Mouse (Mus musculus): ENCODE measurements around the gene Bpifc. TPM values are rescaled to one million over a fixed set of nuclear protein-coding genes. Genes with fewer than 3 reads are reported as not detected.

The Bpifc gene
- polyA plus RNA-seq, 1 experiment, result 0.11 TPM

GRCm38 (mm10) chr10:86026354-86026753, 14.7 kb upstream of the Bpifc start:
- Histone ChIP-seq H3K4me1 (ENCODE audit: control insufficient read depth, insufficient read depth, low read length) (no peaks in the 10 kb centered on the region), H3K27ac (ENCODE audit: insufficient read depth, low read length) (no peak overlapping the region), H3K4me3 (replicated peaks; ENCODE audit: insufficient read depth, low read depth, low read length) (no peak overlapping the region), H3K27me3 (ENCODE audit: control insufficient read depth, insufficient read depth, low read length) (no peaks in the 10 kb centered on the region)
- TF ChIP-seq CTCF (IDR thresholded peaks at IDR 0.05; ENCODE audit: borderline replicate concordance, insufficient read depth, low read depth, low read length) (no peak), POLR2A (IDR thresholded peaks at IDR 0.05; ENCODE audit: borderline replicate concordance, insufficient read depth, low read length) (no peak)
- DNase-seq, result no peak
- 96% methylated on average over 3 of the region's 3 CpGs for WGBS

GRCm38 (mm10) chr10:86025906-86026305, 14.2 kb upstream of the Bpifc start:
- no peak for TF ChIP-seq CTCF (IDR thresholded peaks at IDR 0.05; ENCODE audit: borderline replicate concordance, insufficient read depth, low read depth, low read length)
- no peak for TF ChIP-seq POLR2A (IDR thresholded peaks at IDR 0.05; ENCODE audit: borderline replicate concordance, insufficient read depth, low read length)
- no peaks in the 10 kb centered on the region for H3K27me3 ChIP-seq (ENCODE audit: control insufficient read depth, insufficient read depth, low read length)
- DNase-seq, result no peak
- H3K27ac ChIP-seq (ENCODE audit: insufficient read depth, low read length), result no peak overlapping the region
- H3K4me3 ChIP-seq (replicated peaks; ENCODE audit: insufficient read depth, low read depth, low read length), result no peak overlapping the region
- WGBS, result 87% methylated on average over 2 of the region's 2 CpGs
- H3K4me1 ChIP-seq (ENCODE audit: control insufficient read depth, insufficient read depth, low read length), result no peaks in the 10 kb centered on the region; the same call in 1 of the 2 replicates

GRCm38 (mm10) chr10:86023149-86023548, 11.5 kb upstream of the Bpifc start:
- Histone ChIP-seq H3K4me3 (replicated peaks; ENCODE audit: insufficient read depth, low read depth, low read length) (no peak overlapping the region), H3K27me3 (ENCODE audit: control insufficient read depth, insufficient read depth, low read length) (no peaks in the 10 kb centered on the region), H3K4me1 (ENCODE audit: control insufficient read depth, insufficient read depth, low read length) (no peaks in the 10 kb centered on the region; the same call in 1 of the 2 replicates), H3K27ac (ENCODE audit: insufficient read depth, low read length) (no peak overlapping the region)
- TF ChIP-seq CTCF (IDR thresholded peaks at IDR 0.05; ENCODE audit: borderline replicate concordance, insufficient read depth, low read depth, low read length) (no peak), POLR2A (IDR thresholded peaks at IDR 0.05; ENCODE audit: borderline replicate concordance, insufficient read depth, low read length) (no peak)
- no peak for DNase-seq

- DNase-seq, result no peak
- Histone ChIP-seq H3K4me3 (replicated peaks; ENCODE audit: insufficient read depth, low read depth, low read length) (peak overlapping the region; percentile 77), H3K4me1 (ENCODE audit: control insufficient read depth, insufficient read depth, low read length) (no peaks in the 10 kb centered on the region; the same call in 1 of the 2 replicates), H3K27me3 (ENCODE audit: control insufficient read depth, insufficient read depth, low read length) (no peaks in the 10 kb centered on the region), H3K27ac (ENCODE audit: insufficient read depth, low read length) (peak overlapping the region; percentile 87)
- 7% methylated on average over 6 of the region's 6 CpGs for whole genome bisulfite sequencing
- TF ChIP-seq POLR2A (IDR thresholded peaks at IDR 0.05; ENCODE audit: borderline replicate concordance, insufficient read depth, low read length) (no peak), CTCF (IDR thresholded peaks at IDR 0.05; ENCODE audit: borderline replicate concordance, insufficient read depth, low read depth, low read length) (no peak)
These were observed 10.8 kb upstream of the Bpifc start for GRCm38 (mm10) chr10:86022474-86022816.

- H3K27ac ChIP-seq (ENCODE audit: insufficient read depth, low read length), result peak within 1 kb of the TSS; percentile 87
- no peaks in the 10 kb centered on the region; the same call in 1 of the 2 replicates for H3K4me1 ChIP-seq (ENCODE audit: control insufficient read depth, insufficient read depth, low read length)
- peak within 1 kb of the TSS; percentile 77 for H3K4me3 ChIP-seq (replicated peaks; ENCODE audit: insufficient read depth, low read depth, low read length)
- under 1% methylated on average over 82 of the region's 82 CpGs for WGBS
- H3K27me3 ChIP-seq (ENCODE audit: control insufficient read depth, insufficient read depth, low read length), result no peaks in the 10 kb centered on the region
- TF ChIP-seq CTCF (IDR thresholded peaks at IDR 0.05; ENCODE audit: borderline replicate concordance, insufficient read depth, low read depth, low read length), result peak; percentile 83
- TF ChIP-seq POLR2A (IDR thresholded peaks at IDR 0.05; ENCODE audit: borderline replicate concordance, insufficient read depth, low read length), result peak; percentile 41; the same call in 1 of the 2 replicates
- DNase-seq, result peak; percentile 88 to 89
These were observed 10.2 kb upstream of the Bpifc start, which contains the start of gene Fbxo7 for GRCm38 (mm10) chr10:86021749-86022473. TSS of gene Fbxo7 (plus strand) at chr10:86021972.

- WGBS, result 1% methylated on average over 3 of the region's 3 CpGs
- no peaks in the 10 kb centered on the region for H3K27me3 ChIP-seq (ENCODE audit: control insufficient read depth, insufficient read depth, low read length)
- no peaks in the 10 kb centered on the region; the same call in 1 of the 2 replicates for H3K4me1 ChIP-seq (ENCODE audit: control insufficient read depth, insufficient read depth, low read length)
- H3K4me3 ChIP-seq (replicated peaks; ENCODE audit: insufficient read depth, low read depth, low read length), result peak overlapping the region; percentile 49
- TF ChIP-seq POLR2A (IDR thresholded peaks at IDR 0.05; ENCODE audit: borderline replicate concordance, insufficient read depth, low read length) (no peak), CTCF (IDR thresholded peaks at IDR 0.05; ENCODE audit: borderline replicate concordance, insufficient read depth, low read depth, low read length) (no peak)
- no peak overlapping the region for H3K27ac ChIP-seq (ENCODE audit: insufficient read depth, low read length)
- DNase-seq, result no peak
These were observed 9.7 kb upstream of the Bpifc start for GRCm38 (mm10) chr10:86021408-86021748.

GRCm38 (mm10) chr10:86018813-86019212, 7.1 kb upstream of the Bpifc start:
- Histone ChIP-seq H3K4me1 (ENCODE audit: control insufficient read depth, insufficient read depth, low read length) (no peaks in the 10 kb centered on the region; the same call in 1 of the 2 replicates), H3K4me3 (replicated peaks; ENCODE audit: insufficient read depth, low read depth, low read length) (no peak overlapping the region), H3K27ac (ENCODE audit: insufficient read depth, low read length) (no peak overlapping the region), H3K27me3 (ENCODE audit: control insufficient read depth, insufficient read depth, low read length) (no peaks in the 10 kb centered on the region)
- WGBS, result 49% methylated on average over 5 of the region's 5 CpGs
- TF ChIP-seq POLR2A (IDR thresholded peaks at IDR 0.05; ENCODE audit: borderline replicate concordance, insufficient read depth, low read length) (no peak), CTCF (IDR thresholded peaks at IDR 0.05; ENCODE audit: borderline replicate concordance, insufficient read depth, low read depth, low read length) (no peak)
- no peak for DNase-seq

- Histone ChIP-seq H3K27ac (ENCODE audit: insufficient read depth, low read length) (no peak overlapping the region), H3K4me3 (replicated peaks; ENCODE audit: insufficient read depth, low read depth, low read length) (no peak overlapping the region), H3K4me1 (ENCODE audit: control insufficient read depth, insufficient read depth, low read length) (no peaks in the 10 kb centered on the region; the same call in 1 of the 2 replicates), H3K27me3 (ENCODE audit: control insufficient read depth, insufficient read depth, low read length) (no peaks in the 10 kb centered on the region)
- no peak for TF ChIP-seq POLR2A (IDR thresholded peaks at IDR 0.05; ENCODE audit: borderline replicate concordance, insufficient read depth, low read length)
- TF ChIP-seq CTCF (IDR thresholded peaks at IDR 0.05; ENCODE audit: borderline replicate concordance, insufficient read depth, low read depth, low read length), result no peak
- WGBS, result 93% methylated on average over 7 of the region's 7 CpGs
- DNase-seq, result no peak
These were observed 6.1 kb upstream of the Bpifc start for GRCm38 (mm10) chr10:86017781-86018180.

Measured in cerebellum, adult 2 months (tissue).